Mouse (Mus musculus) limb, embryonic 14.5 days (tissue): ENCODE results near the gene Glyctk. TPM values are rescaled to one million over a fixed set of nuclear protein-coding genes. Genes with fewer than 3 reads are reported as not detected.

Experiments used
- ATAC-seq: fragments of 200-750 bp; cut with Nextera tagmentation; 2 replicates; pipeline ENCODE4 v1.8.0; 2017; ENCODE audit warnings: low read depth, moderate number of reproducible peaks, moderate TSS enrichment; ENCODE audit not compliant: low FRiP score
- DNase-seq: peaks from one replicate; pipeline ENCODE4 v3.0.0-alpha.2; 2015; ENCODE audit warnings: low spot score
- H3K27ac ChIP-seq: fragments of 300-500 bp; sonication (generic); replicated peaks from 2 replicates; pipeline ENCODE4 v1.5.1; 2014; ENCODE audit warnings: low read depth, mild to moderate bottlenecking, low read length, moderate library complexity, mixed read lengths
- H3K27me3 ChIP-seq: fragments of 300-500 bp; sonication (generic); 2 replicates; pipeline ENCODE4 v1.6.1; 2014; ENCODE audit warnings: low read length, mixed read lengths; ENCODE audit not compliant: control insufficient read depth, insufficient read depth
- H3K36me3 ChIP-seq: fragments of 300-500 bp; sonication (generic); 2 replicates; pipeline ENCODE4 v1.6.1; 2014; ENCODE audit warnings: mild to moderate bottlenecking, low read length, moderate library complexity, mixed read lengths; ENCODE audit not compliant: control insufficient read depth, insufficient read depth
- H3K4me1 ChIP-seq: fragments of 300-500 bp; sonication (generic); 2 replicates; pipeline ENCODE4 v1.6.1; 2014; ENCODE audit warnings: antibody characterized with exemption, low read length, mixed read lengths; ENCODE audit not compliant: control insufficient read depth, insufficient read depth
- H3K4me2 ChIP-seq: fragments of 300-500 bp; sonication (generic); replicated peaks from 2 replicates; pipeline ENCODE4 v1.6.1; 2014; ENCODE audit warnings: low read depth, mild to moderate bottlenecking, low read length, moderate library complexity; ENCODE audit not compliant: severe bottlenecking
- H3K4me3 ChIP-seq: fragments of 300-500 bp; sonication (generic); replicated peaks from 2 replicates; pipeline ENCODE4 v1.5.1; 2014; ENCODE audit warnings: low read length
- H3K9ac ChIP-seq: fragments of 300-500 bp; sonication (generic); 2 replicates; pipeline ENCODE4 v1.6.1; 2014; ENCODE audit warnings: mild to moderate bottlenecking, low read depth, low read length, moderate library complexity; ENCODE audit not compliant: severe bottlenecking
- H3K9me3 ChIP-seq: fragments of 300-500 bp; sonication (generic); 2 replicates; pipeline ENCODE4 v1.6.1; 2016; ENCODE audit warnings: low read length; ENCODE audit not compliant: control insufficient read depth
- POLR2A ChIP-seq: fragments of 200-500 bp; IDR thresholded peaks from 2 replicates; pipeline ENCODE4 v1.8.0; 2012; ENCODE audit warnings: inconsistent platforms, mild to moderate bottlenecking, moderate library complexity, borderline replicate concordance; ENCODE audit not compliant: insufficient read depth, insufficient read length; ENCODE audit errors: extremely low read depth
- WGBS: fragments of 180-500 bp; shearing (Covaris S2); extraction: QIAGEN DNeasy Blood & Tissue Kit; methylation state at CpG from one replicate; pipeline ENCODE4 v1.1.7; 2014; 5-methylcytosine and 5-hydroxymethylcytosine counted together
- polyA plus RNA-seq, 2 experiments: library from polyadenylated mRNA; depleted of rRNA in 1 of 2; stranded (reverse) in 1 of 2; unstranded in 1 of 2; fragments of >200 nt; fragmentation: Nextera tagmentation in 1 of 2; extraction: Ambion mirVana in 1 of 2; gene quantifications; 2 replicates each; pipeline versions ENCODE4 v1.2.1 to v1.2.3; 2012 to 2014

Glyctk gene
- polyA plus RNA-seq, 2 experiments: 2.5 to 3.5 TPM

- H3K27ac ChIP-seq: no peak overlapping the region
- H3K4me3 ChIP-seq: no peak overlapping the region
- H3K36me3 ChIP-seq: peaks cover 38% of the 10 kb centered on the region
- no peaks in the 10 kb centered on the region for H3K9me3 ChIP-seq
- 67% methylated on average over 3 of the region's 3 CpGs for WGBS
- no peak overlapping the region for H3K9ac ChIP-seq
- peaks cover 15% of the 10 kb centered on the region for H3K4me1 ChIP-seq
- TF ChIP-seq POLR2A: no peak
- no peak for DNase-seq
- no peaks in the 10 kb centered on the region for H3K27me3 ChIP-seq
- H3K4me2 ChIP-seq: no peak overlapping the region
- no peak for ATAC-seq
Observed at GRCm38 (mm10) chr9:106197081-106197713, 39.3 kb upstream of the Glyctk start.

GRCm38 (mm10) chr9:106195693-106196092 lies 37.8 kb upstream of the Glyctk start:
- no peak for DNase-seq
- no peak overlapping the region for H3K4me2 ChIP-seq
- H3K27me3 ChIP-seq: no peaks in the 10 kb centered on the region
- peaks cover 13% of the 10 kb centered on the region for H3K4me1 ChIP-seq
- 90% methylated on average over 8 of the region's 8 CpGs for WGBS
- TF ChIP-seq POLR2A: no peak
- peaks cover 53% of the 10 kb centered on the region for H3K36me3 ChIP-seq
- no peaks in the 10 kb centered on the region for H3K9me3 ChIP-seq
- no peak overlapping the region for H3K27ac ChIP-seq
- no peak overlapping the region for H3K9ac ChIP-seq
- no peak for ATAC-seq
- no peak overlapping the region for H3K4me3 ChIP-seq

- Histone ChIP-seq H3K9me3 (no peaks in the 10 kb centered on the region), H3K4me2 (no peak overlapping the region), H3K4me3 (no peak overlapping the region), H3K4me1 (peaks cover 8% of the 10 kb centered on the region), H3K27ac (no peak overlapping the region), H3K9ac (no peak overlapping the region), H3K36me3 (peaks cover 68% of the 10 kb centered on the region), H3K27me3 (no peaks in the 10 kb centered on the region)
- DNase-seq (no peak), ATAC-seq (no peak)
- WGBS: 92% methylated on average over 8 of the region's 8 CpGs
- TF ChIP-seq POLR2A: no peak
Observed at GRCm38 (mm10) chr9:106193930-106194807, 36.2 kb upstream of the Glyctk start.

- ATAC-seq (no peak), DNase-seq (no peak)
- Histone ChIP-seq H3K36me3 (peaks cover 80% of the 10 kb centered on the region), H3K4me2 (no peak overlapping the region), H3K9ac (no peak overlapping the region), H3K4me3 (no peak overlapping the region), H3K27ac (no peak overlapping the region), H3K4me1 (peaks cover 8% of the 10 kb centered on the region), H3K27me3 (no peaks in the 10 kb centered on the region), H3K9me3 (no peaks in the 10 kb centered on the region)
- TF ChIP-seq POLR2A: no peak
- 85% methylated on average over 1 of the region's 1 CpGs for WGBS
Observed at GRCm38 (mm10) chr9:106192998-106193397, 35.1 kb upstream of the Glyctk start.

- H3K4me2 ChIP-seq: no peak overlapping the region
- TF ChIP-seq POLR2A: no peak
- no peaks in the 10 kb centered on the region for H3K27me3 ChIP-seq
- no peaks in the 10 kb centered on the region for H3K9me3 ChIP-seq
- no peak overlapping the region for H3K4me3 ChIP-seq
- WGBS: 93% methylated on average over 8 of the region's 8 CpGs
- H3K36me3 ChIP-seq: peaks cover 86% of the 10 kb centered on the region
- ATAC-seq: no peak
- H3K27ac ChIP-seq: no peak overlapping the region
- no peaks in the 10 kb centered on the region for H3K4me1 ChIP-seq
- no peak for DNase-seq
- no peak overlapping the region for H3K9ac ChIP-seq
Observed at GRCm38 (mm10) chr9:106192024-106192423, 34.1 kb upstream of the Glyctk start.
